Mouse (Mus musculus) liver, embryonic 14 days (tissue): ENCODE measurements around the gene Sost. TPM values are rescaled to one million over a fixed set of nuclear protein-coding genes. Genes with fewer than 3 reads are reported as not detected.

Experiments used
- polyA plus RNA-seq: library from polyadenylated mRNA; depleted of rRNA; stranded (reverse); fragments of >200 nt; gene quantifications from 2 replicates; pipeline ENCODE4 v1.2.3, GENCODE M21; 2012; rRNA removed

The Sost gene
- 0.07 and 0.09 TPM in 2 replicates for polyA plus RNA-seq

GRCm38 (mm10) chr11:101966965-101967614, at the start of gene Sost:
Gene Sost (minus strand): TSS chr11:101967015.

GRCm38 (mm10) chr11:101986913-101987312, 20.1 kb upstream of the Sost start, which contains the start of gene Dusp3:
Gene Dusp3 (minus strand): TSS chr11:101987013.

GRCm38 (mm10) chr11:101984054-101985025, 17.5 kb upstream of the Sost start, which contains the start of gene Cfap97d1:
Gene Cfap97d1 (plus strand): TSS chr11:101984279.

Other genes with a start within 250 kb of the Sost start
- gene Dhx8, start 234.1 kb downstream of the Sost start, polyA plus RNA-seq, result 8.7 and 10.0 TPM in 2 replicates
- gene Etv4, start 181.6 kb downstream of the Sost start, polyA plus RNA-seq, result 0.37 and 0.40 TPM in 2 replicates
- gene Meox1, start 72.6 kb downstream of the Sost start, polyA plus RNA-seq, result 0.33 and 0.66 TPM in 2 replicates
- not detected in 2 replicates for gene Cfap97d1, start 17.3 kb upstream of the Sost start, polyA plus RNA-seq
- 4.1 and 4.3 TPM in 2 replicates for gene Dusp3, start 20.0 kb upstream of the Sost start, polyA plus RNA-seq
- 0.27 and 0.40 TPM in 2 replicates for gene Mpp3, start 61.4 kb upstream of the Sost start, polyA plus RNA-seq
- gene Cd300lg, start 74.5 kb upstream of the Sost start, polyA plus RNA-seq, result 0.37 and 0.38 TPM in 2 replicates
- 10.6 and 12.5 TPM in 2 replicates for gene Mpp2, start 121.5 kb upstream of the Sost start, polyA plus RNA-seq
- gene Ppy, start 134.3 kb upstream of the Sost start, polyA plus RNA-seq, result not detected in 2 replicates
- 0.43 TPM in 1 of 2 replicates, not detected in the other for gene Pyy, start 140.8 kb upstream of the Sost start, polyA plus RNA-seq
- gene Nags, start 178.5 kb upstream of the Sost start, polyA plus RNA-seq, result 9.0 and 10.4 TPM in 2 replicates
- 8.1 and 10.1 TPM in 2 replicates for gene Tmem101, start 189.4 kb upstream of the Sost start, polyA plus RNA-seq
- 15.8 and 18.5 TPM in 2 replicates for gene Lsm12, start 218.3 kb upstream of the Sost start, polyA plus RNA-seq
- 11.3 and 12.4 TPM in 2 replicates for gene G6pc3, start 222.6 kb upstream of the Sost start, polyA plus RNA-seq